Mouse (Mus musculus) G1E (cell line): ENCODE data around the gene Slc51a.

Source experiments
- CTCF ChIP-seq: IDR thresholded peaks from 2 replicates; pipeline ENCODE4 v1.5.1; 2012; ENCODE audit warnings: low read depth, low read length, inconsistent platforms, mixed read lengths
- GATA1 ChIP-seq: IDR thresholded peaks from 2 replicates; pipeline ENCODE4 v1.6.1; 2012; ENCODE audit warnings: borderline replicate concordance, low read length, inconsistent platforms, mixed read lengths
- GATA2 ChIP-seq: IDR thresholded peaks from 2 replicates; pipeline ENCODE4 v1.6.1; 2012; ENCODE audit warnings: low read depth, low read length, inconsistent platforms, borderline replicate concordance
- POLR2AphosphoS5 ChIP-seq: IDR thresholded peaks from 2 replicates; pipeline ENCODE4 v1.6.1; 2012; ENCODE audit warnings: low read depth, low read length, inconsistent platforms; ENCODE audit not compliant: insufficient replicate concordance
- TAL1 ChIP-seq: conservative IDR thresholded peaks from 2 replicates; pipeline ENCODE4 v1.6.1; 2012; ENCODE audit warnings: low read depth, low read length, inconsistent platforms, mixed read lengths

- TF ChIP-seq CTCF = no peak
- no peak for TF ChIP-seq GATA2
- no peak for TF ChIP-seq GATA1
- TF ChIP-seq POLR2AphosphoS5 = no peak
- TF ChIP-seq TAL1 = no peak
Observed at GRCm38 (mm10) chr16:32450133-32450532, 37.5 kb downstream of the Slc51a start.
